Mouse (Mus musculus) CH12.LX (cell line): ENCODE results near the gene Sparc.

Experiments
- CTCF ChIP-seq, 2 experiments: IDR thresholded peaks in 1 of 2; conservative IDR thresholded peaks in 1 of 2; 2 replicates each; pipeline ENCODE4 v1.5.1; 2011 to 2012; ENCODE audit warnings: low read depth in 2 of 2, low read length in 2 of 2, improper control_type of control experiment in 1 of 2, inconsistent platforms in 1 of 2, mild to moderate bottlenecking in 1 of 2, moderate library complexity in 1 of 2
- KAT2A ChIP-seq: IDR thresholded peaks from 2 replicates; pipeline ENCODE4 v1.6.1; 2012; ENCODE audit warnings: low read length, improper control_type of control experiment, inconsistent platforms; ENCODE audit not compliant: insufficient replicate concordance
- MAX ChIP-seq: IDR thresholded peaks from 2 replicates; pipeline ENCODE4 v1.6.1; 2011; ENCODE audit warnings: low read length, improper control_type of control experiment
- MAZ ChIP-seq: IDR thresholded peaks from 2 replicates; pipeline ENCODE4 v1.6.1; 2012; ENCODE audit warnings: low read depth, mild to moderate bottlenecking, inconsistent platforms, low read length, improper control_type of control experiment, moderate library complexity
- POLR2A ChIP-seq: IDR thresholded peaks from 2 replicates; pipeline ENCODE4 v1.6.1; 2011; ENCODE audit warnings: low read depth, mild to moderate bottlenecking, improper control_type of control experiment, low read length
- RCOR1 ChIP-seq: conservative IDR thresholded peaks from 2 replicates; pipeline ENCODE4 v1.6.1; 2012; ENCODE audit warnings: low read depth, mild to moderate bottlenecking, inconsistent platforms, low read length, improper control_type of control experiment
- TBP ChIP-seq: conservative IDR thresholded peaks from 2 replicates; pipeline ENCODE4 v1.6.1; 2011; ENCODE audit warnings: low read depth, low read length, improper control_type of control experiment
- ZC3H11A ChIP-seq: IDR thresholded peaks from 2 replicates; pipeline ENCODE4 v1.6.1; 2012; ENCODE audit warnings: low read depth, mild to moderate bottlenecking, inconsistent platforms, low read length, improper control_type of control experiment

DNA sequence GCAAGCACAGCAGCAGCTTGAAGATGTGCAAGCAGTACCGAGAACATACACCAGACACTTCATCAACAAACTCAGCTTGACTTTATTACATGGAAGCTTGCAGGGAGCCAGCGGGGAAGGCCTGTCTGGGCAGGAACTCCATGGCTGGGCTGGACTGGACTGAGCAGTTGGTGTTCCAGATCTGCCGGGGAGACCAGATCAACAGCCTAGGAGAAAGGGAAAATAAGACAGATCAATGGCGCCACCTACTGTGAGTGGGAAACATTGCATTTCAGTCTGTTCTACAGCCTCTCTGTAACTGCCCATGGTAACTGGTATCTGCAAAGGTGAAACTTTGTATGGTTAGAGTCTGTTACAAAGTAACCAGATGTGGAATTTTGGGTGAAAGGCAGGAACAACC, 23.6 kb upstream of the Sparc start:
- no peak for TF ChIP-seq KAT2A
- no peak for TF ChIP-seq MAX
- TF ChIP-seq ZC3H11A: peak; percentile 34; the same call in 1 of the 2 replicates
- no peak for TF ChIP-seq RCOR1
- peak; percentile 95 to 96 for TF ChIP-seq CTCF (conservative IDR thresholded peaks at IDR 0.05 in 1 of 2, IDR thresholded peaks at IDR 0.05 in 1 of 2; ENCODE audit: low read depth in 2 of 2, low read length in 2 of 2)
- no peak for TF ChIP-seq MAZ
- no peak for TF ChIP-seq POLR2A
- no peak for TF ChIP-seq TBP
